Mouse (Mus musculus) myocyte (in vitro differentiated cells): ENCODE results near the gene Tent4a.

Source experiments
- CEBPB ChIP-seq: IDR thresholded peaks from 2 replicates; pipeline ENCODE4 v1.6.1; 2011; ENCODE audit warnings: mild to moderate bottlenecking, moderate library complexity; ENCODE audit not compliant: poor library complexity, insufficient read depth, severe bottlenecking
- E2F4 ChIP-seq: IDR thresholded peaks from one replicate; pipeline ENCODE4 v1.6.1; 2011; ENCODE audit warnings: mild to moderate bottlenecking, control low read depth, moderate library complexity; ENCODE audit not compliant: insufficient read depth
- MAX ChIP-seq: IDR thresholded peaks from one replicate; pipeline ENCODE4 v1.6.1; 2011; ENCODE audit warnings: low read depth, mild to moderate bottlenecking, control low read depth
- MYOD1 ChIP-seq, 3 experiments: IDR thresholded peaks; one replicate each; pipeline ENCODE4 v1.6.1; 2011; ENCODE audit warnings: control low read depth in 2 of 3, low read depth in 2 of 3, mild to moderate bottlenecking in 2 of 3, moderate library complexity in 1 of 3; ENCODE audit not compliant: insufficient read length in 2 of 3, control insufficient read depth in 1 of 3
- MYOG ChIP-seq, 3 experiments: IDR thresholded peaks; one replicate each; pipeline ENCODE4 v1.6.1; 2011; ENCODE audit warnings: control low read depth in 2 of 3, low read depth in 2 of 3, mild to moderate bottlenecking in 2 of 3; ENCODE audit not compliant: insufficient read length in 2 of 3, control insufficient read depth in 1 of 3, insufficient read depth in 1 of 3
- POLR2A ChIP-seq: IDR thresholded peaks from one replicate; pipeline ENCODE4 v1.6.1; 2011; ENCODE audit warnings: low read depth, mild to moderate bottlenecking, control low read depth, moderate library complexity; ENCODE audit not compliant: insufficient read length
- POLR2AphosphoS2 ChIP-seq: IDR thresholded peaks from one replicate; pipeline ENCODE4 v1.6.1; 2011; ENCODE audit warnings: low read depth, control low read depth; ENCODE audit not compliant: insufficient read length
- REST ChIP-seq: IDR thresholded peaks from one replicate; pipeline ENCODE4 v1.6.1; 2011; ENCODE audit warnings: mild to moderate bottlenecking, control low read depth, moderate library complexity; ENCODE audit not compliant: insufficient read depth, insufficient read length
- SRF ChIP-seq: IDR thresholded peaks from one replicate; pipeline ENCODE4 v1.6.1; 2011; ENCODE audit warnings: low read depth; ENCODE audit not compliant: control insufficient read depth, insufficient read length
- TCF12 ChIP-seq: IDR thresholded peaks from one replicate; pipeline ENCODE4 v1.6.1; 2011; ENCODE audit warnings: mild to moderate bottlenecking, control low read depth; ENCODE audit not compliant: poor library complexity, insufficient read depth, severe bottlenecking
- TCF3 ChIP-seq: IDR thresholded peaks from one replicate; pipeline ENCODE4 v1.6.1; 2011; ENCODE audit warnings: low read depth, control low read depth; ENCODE audit not compliant: insufficient read length
- USF1 ChIP-seq: IDR thresholded peaks from one replicate; pipeline ENCODE4 v1.6.1; 2011; ENCODE audit warnings: low read depth, mild to moderate bottlenecking, control low read depth, moderate library complexity

DNA sequence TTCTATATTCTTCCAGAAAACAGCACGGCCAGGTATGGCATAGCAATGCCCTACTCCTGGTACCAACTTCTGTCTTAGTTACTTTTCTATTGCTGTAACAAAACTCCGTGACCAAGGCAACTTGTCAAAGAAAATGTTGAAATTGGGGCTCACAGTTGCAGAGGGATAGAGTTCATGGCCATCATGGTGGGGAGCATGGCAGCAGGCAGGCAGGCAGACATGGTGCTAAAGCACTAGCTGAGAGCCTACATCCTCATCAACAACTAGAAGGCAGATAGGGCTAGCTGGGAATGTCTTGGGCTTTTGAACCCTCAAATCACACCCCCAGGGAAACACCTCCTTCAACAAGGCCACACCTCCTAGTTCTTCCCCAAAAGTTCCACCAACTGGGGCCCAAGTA is 16.4 kb upstream of the Tent4a start:
- TF ChIP-seq E2F4 (no peak), MAX (no peak), POLR2A (no peak), TCF12 (no peak), MYOG (IDR thresholded peaks at IDR 0.05; ENCODE audit: control insufficient read depth in 1 of 3, insufficient read depth in 1 of 3, insufficient read length in 2 of 3, low read depth in 2 of 3) (no peak), CEBPB (no peak), POLR2AphosphoS2 (no peak), USF1 (no peak), MYOD1 (IDR thresholded peaks at IDR 0.05; ENCODE audit: control insufficient read depth in 1 of 3, insufficient read length in 2 of 3, low read depth in 2 of 3) (no peak), TCF3 (no peak), SRF (no peak), REST (no peak)
